Mouse (Mus musculus): ENCODE measurements at regions not wholly inside any gene's neighbourhood (a gene's known extent, or its start where the extent isn't known, plus 50 kb on each side); places are given as distances from the start of the nearest gene placed in this dataset. TPM values are rescaled to one million over a fixed set of nuclear protein-coding genes. Genes with fewer than 3 reads are reported as not detected.

Small RNA genes lying in the stretch of these regions (microRNA-seq; reads per million reads assigned to microRNA genes)
- gene Gm25507, result not detected

Measured in embryonic facial prominence, embryonic 12.5 days (tissue).